Mouse (Mus musculus) liver, embryonic 14.5 days (tissue): Measurements from ENCODE around the gene Kirrel3. TPM values are rescaled to one million over a fixed set of nuclear protein-coding genes. Genes with fewer than 3 reads are reported as not detected.

ENCODE experiments used
- ATAC-seq: fragments of 200-750 bp; cut with Nextera tagmentation; 2 replicates; pipeline ENCODE4 v1.8.0; 2017; ENCODE audit warnings: moderate number of reproducible peaks, mild to moderate bottlenecking, moderate library complexity; ENCODE audit not compliant: insufficient read depth
- DNase-seq, 3 experiments: peaks; one replicate each; pipeline ENCODE4 v3.0.0-alpha.2; 2012 to 2013; ENCODE audit warnings: low read depth in 3 of 3, low spot score in 3 of 3
- H3K27ac ChIP-seq: fragments of 300-500 bp; sonication (generic); 2 replicates; pipeline ENCODE4 v1.5.1; 2014; ENCODE audit warnings: moderate library complexity, mild to moderate bottlenecking, control low read depth, inconsistent platforms
- H3K27me3 ChIP-seq: fragments of 300-500 bp; sonication (generic); 2 replicates; pipeline ENCODE4 v1.6.1; 2014; ENCODE audit warnings: mild to moderate bottlenecking, low read length, moderate library complexity; ENCODE audit not compliant: control insufficient read depth, insufficient read depth
- H3K36me3 ChIP-seq: fragments of 300-500 bp; sonication (generic); replicated peaks from 2 replicates; pipeline ENCODE4 v1.6.1; 2014; ENCODE audit warnings: low read depth; ENCODE audit not compliant: control insufficient read depth, insufficient read depth
- H3K4me1 ChIP-seq, 2 experiments: fragments of 200-500 bp in 1 of 2; fragments of 300-500 bp in 1 of 2; sonication (generic) in 1 of 2; replicated peaks; 2 replicates each; pipeline ENCODE4 v1.6.1; 2012 to 2014; ENCODE audit warnings: antibody characterized with exemption in 1 of 2, inconsistent platforms in 1 of 2, low read length in 1 of 2; ENCODE audit not compliant: control insufficient read depth in 2 of 2, insufficient read depth in 2 of 2
- H3K4me2 ChIP-seq: fragments of 300-500 bp; sonication (generic); 2 replicates; pipeline ENCODE4 v1.6.1; 2014; ENCODE audit warnings: low read depth, mild to moderate bottlenecking, control low read depth, moderate library complexity
- H3K4me3 ChIP-seq, 2 experiments: fragments of 200-500 bp in 1 of 2; fragments of 300-500 bp in 1 of 2; sonication (generic) in 1 of 2; 2 replicates each; pipeline ENCODE4 v1.5.1; 2012 to 2014; ENCODE audit warnings: low read depth in 2 of 2, low read length in 2 of 2, mild to moderate bottlenecking in 2 of 2, control low read depth in 1 of 2, inconsistent platforms in 1 of 2, moderate library complexity in 1 of 2; ENCODE audit not compliant: insufficient read depth in 1 of 2
- H3K9ac ChIP-seq: fragments of 300-500 bp; sonication (generic); replicated peaks from 2 replicates; pipeline ENCODE4 v1.6.1; 2014; ENCODE audit warnings: mild to moderate bottlenecking, control low read depth, moderate library complexity
- H3K9me3 ChIP-seq: fragments of 300-500 bp; sonication (generic); 2 replicates; pipeline ENCODE4 v1.6.1; 2016; ENCODE audit warnings: low read length, mixed read lengths; ENCODE audit not compliant: control insufficient read depth
- CTCF ChIP-seq: IDR thresholded peaks from 2 replicates; pipeline ENCODE4 v1.5.1; 2016; ENCODE audit warnings: antibody characterized with exemption, low read depth, control low read depth
- EP300 ChIP-seq: IDR thresholded peaks from 2 replicates; pipeline ENCODE4 v1.6.1; 2016; ENCODE audit warnings: antibody characterized with exemption, low read depth
- WGBS: fragments of 180-500 bp; shearing (Covaris S2); extraction: QIAGEN DNeasy Blood & Tissue Kit; methylation state at CpG from one replicate; pipeline ENCODE4 v1.1.7; 2014; ENCODE audit not compliant: insufficient replicate concordance; 5-methylcytosine and 5-hydroxymethylcytosine counted together
- polyA plus RNA-seq, 2 experiments: library from polyadenylated mRNA; depleted of rRNA in 1 of 2; stranded (reverse) in 1 of 2; unstranded in 1 of 2; fragments of >200 nt; fragmentation: Nextera tagmentation in 1 of 2; extraction: Ambion mirVana in 1 of 2; gene quantifications; 2 replicates each; pipeline versions ENCODE4 v1.2.1 to v1.2.3; 2012 to 2014

Kirrel3 gene
- polyA plus RNA-seq, 2 experiments = 0.08 TPM; not detected in 1

DNA sequence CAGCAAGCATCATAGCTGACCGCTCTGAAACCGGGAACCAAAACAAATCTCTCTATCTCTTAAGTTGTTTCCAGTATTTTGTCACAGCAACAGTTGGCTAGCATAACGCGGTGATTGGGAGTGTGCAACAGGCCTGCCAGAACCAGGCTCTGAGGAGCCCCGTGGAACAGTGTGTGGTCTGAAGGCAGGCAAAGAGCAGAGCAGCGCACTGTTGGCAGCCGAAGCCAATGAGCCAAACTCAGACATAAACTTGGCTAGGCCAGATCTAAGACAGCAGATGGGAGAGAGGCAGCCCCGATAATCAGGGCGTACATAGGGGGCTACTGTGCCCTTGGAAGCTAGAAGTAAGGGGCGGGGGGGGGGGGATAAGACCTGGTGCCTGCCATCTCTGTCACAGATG, 372.4 kb downstream of the Kirrel3 start:
- TF ChIP-seq CTCF (no peak), EP300 (no peak)
- DNase-seq (no peak), ATAC-seq (no peak)
- Histone ChIP-seq H3K4me3 (no peak overlapping the region), H3K36me3 (no peaks in the 10 kb centered on the region), H3K9ac (no peak overlapping the region), H3K27ac (no peak overlapping the region), H3K4me2 (no peak overlapping the region), H3K4me1 (no peaks in the 10 kb centered on the region), H3K9me3 (no peaks in the 10 kb centered on the region), H3K27me3 (no peaks in the 10 kb centered on the region)
- WGBS = 73% methylated on average over 10 of the region's 10 CpGs

DNA sequence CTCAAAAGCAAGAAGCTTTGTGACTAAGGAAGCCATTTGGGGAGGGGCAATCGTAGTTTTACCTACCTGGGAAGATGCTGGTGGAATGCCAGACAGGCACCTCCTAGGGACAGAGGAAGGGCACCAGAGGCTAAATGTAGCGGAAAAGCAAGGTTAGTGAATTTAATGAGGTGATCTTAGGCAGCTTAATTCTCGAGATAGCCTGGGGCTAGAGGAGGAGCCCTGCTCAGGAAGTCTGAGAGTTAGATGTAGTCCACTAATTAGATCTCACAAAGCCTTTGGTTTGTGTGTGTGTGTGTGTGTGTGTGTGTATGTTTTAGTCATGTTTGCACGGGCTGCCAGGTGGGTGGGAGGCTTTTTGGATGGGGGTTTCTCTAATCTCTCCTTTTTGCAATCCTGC, 375.2 kb downstream of the Kirrel3 start:
- H3K4me3 ChIP-seq = no peak overlapping the region
- no peaks in the 10 kb centered on the region for H3K4me1 ChIP-seq
- no peaks in the 10 kb centered on the region for H3K27me3 ChIP-seq
- H3K4me2 ChIP-seq = no peak overlapping the region
- H3K9ac ChIP-seq = no peak overlapping the region
- H3K9me3 ChIP-seq = no peaks in the 10 kb centered on the region
- H3K36me3 ChIP-seq = no peaks in the 10 kb centered on the region
- no peak for TF ChIP-seq CTCF
- TF ChIP-seq EP300 = no peak
- no peak overlapping the region for H3K27ac ChIP-seq
- ATAC-seq = no peak
- DNase-seq = no peak
- WGBS = 27% methylated on average over 4 of the region's 4 CpGs

DNA sequence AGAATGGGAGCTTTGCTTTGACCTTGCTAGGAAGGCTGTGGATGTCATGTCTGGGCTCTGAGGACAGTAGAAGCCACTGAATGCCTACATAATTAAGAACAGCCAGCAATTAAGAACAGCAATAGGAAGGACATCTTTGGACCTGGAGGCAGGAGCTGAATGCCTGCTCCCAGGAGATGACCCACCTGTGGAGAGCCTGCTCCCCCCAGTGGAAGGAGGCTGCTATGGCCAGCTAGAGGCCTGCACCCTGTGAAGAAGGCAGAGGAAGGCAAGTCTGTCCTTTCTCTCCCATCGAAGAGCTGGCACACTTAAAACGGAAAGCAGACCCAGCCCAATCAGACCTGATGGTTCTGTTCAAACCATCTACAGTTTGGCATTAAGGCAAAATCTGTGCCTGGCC, 376.1 kb downstream of the Kirrel3 start:
- TF ChIP-seq CTCF (peak; percentile 53), EP300 (no peak)
- no peaks in the 10 kb centered on the region for H3K4me1 ChIP-seq
- H3K36me3 ChIP-seq = no peaks in the 10 kb centered on the region
- H3K9ac ChIP-seq = no peak overlapping the region
- WGBS = 37% methylated on average over 2 of the region's 2 CpGs
- H3K4me2 ChIP-seq = no peak overlapping the region
- ATAC-seq (no peak), DNase-seq (no peak)
- H3K4me3 ChIP-seq = no peak overlapping the region
- H3K27me3 ChIP-seq = no peaks in the 10 kb centered on the region
- no peaks in the 10 kb centered on the region for H3K9me3 ChIP-seq
- H3K27ac ChIP-seq = no peak overlapping the region

DNA sequence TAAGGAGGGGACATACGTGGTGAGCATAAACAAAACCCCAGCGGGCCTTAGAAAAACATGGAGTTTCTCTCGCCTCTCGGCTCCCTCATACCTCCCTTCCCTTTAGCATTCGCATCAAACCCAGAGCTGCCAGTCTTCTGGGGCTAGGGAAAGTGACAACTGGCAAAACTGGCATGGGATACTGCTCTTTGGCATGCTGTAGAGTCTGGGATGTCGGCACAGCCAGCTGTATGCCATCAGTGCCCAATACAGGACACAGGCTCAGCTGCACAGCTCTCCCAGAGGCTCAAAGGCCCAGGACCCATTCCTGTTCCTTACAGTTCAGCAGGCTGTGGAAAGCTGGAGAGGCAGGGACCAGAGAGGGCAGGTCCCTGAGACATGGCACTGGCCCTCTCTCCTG, 379.9 kb downstream of the Kirrel3 start:
- Histone ChIP-seq H3K9ac (no peak overlapping the region), H3K9me3 (no peaks in the 10 kb centered on the region), H3K4me2 (no peak overlapping the region), H3K36me3 (no peaks in the 10 kb centered on the region), H3K4me3 (no peak overlapping the region), H3K27ac (no peak overlapping the region), H3K27me3 (no peaks in the 10 kb centered on the region), H3K4me1 (no peaks in the 10 kb centered on the region)
- ATAC-seq (no peak), DNase-seq (no peak)
- 52% methylated on average over 6 of the region's 6 CpGs for whole genome bisulfite sequencing
- no peak for TF ChIP-seq EP300
- no peak for TF ChIP-seq CTCF

DNA sequence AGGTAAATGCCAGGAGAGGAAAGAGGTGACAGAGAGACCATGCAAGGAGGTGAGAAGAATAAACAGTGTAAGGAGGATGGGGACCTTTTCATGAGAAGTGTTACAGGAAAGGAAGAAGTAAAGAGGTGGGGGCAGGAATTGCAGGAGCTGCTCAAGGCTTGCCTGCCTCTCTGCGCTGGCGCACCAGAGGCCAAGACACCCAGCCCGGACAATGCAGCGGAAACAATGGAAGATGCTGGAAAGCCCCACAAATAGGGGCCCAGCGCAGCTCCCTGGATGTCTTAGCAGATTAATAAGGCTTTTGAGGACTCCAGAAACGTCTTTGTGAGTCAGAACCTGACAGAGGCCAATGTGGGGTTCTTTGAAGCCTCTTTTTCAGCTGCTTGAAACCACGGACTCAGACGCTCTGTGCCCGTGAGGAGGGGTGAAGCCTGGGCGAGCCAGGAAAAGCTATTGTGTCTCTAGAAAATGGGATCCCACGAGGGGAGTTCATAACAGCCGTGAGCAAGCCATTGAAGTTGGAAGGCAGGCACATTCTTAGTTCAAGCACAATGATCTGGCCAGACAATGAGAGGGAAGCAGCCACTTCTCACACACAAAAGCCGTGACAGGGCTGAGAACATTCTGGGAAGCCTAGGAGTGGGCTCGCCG, 385.7 kb downstream of the Kirrel3 start:
- no peak overlapping the region for H3K4me2 ChIP-seq
- WGBS = 36% methylated on average over 15 of the region's 15 CpGs
- DNase-seq = no peak
- H3K27me3 ChIP-seq = no peaks in the 10 kb centered on the region
- H3K9ac ChIP-seq = no peak overlapping the region
- no peak for ATAC-seq
- no peaks in the 10 kb centered on the region for H3K4me1 ChIP-seq
- H3K9me3 ChIP-seq = no peaks in the 10 kb centered on the region
- no peak overlapping the region for H3K27ac ChIP-seq
- no peak overlapping the region for H3K4me3 ChIP-seq
- TF ChIP-seq CTCF (no peak), EP300 (no peak)
- no peaks in the 10 kb centered on the region for H3K36me3 ChIP-seq
